Mouse (Mus musculus): ENCODE results near the gene Fhad1. TPM values are rescaled to one million over a fixed set of nuclear protein-coding genes. Genes with fewer than 3 reads are reported as not detected.
"Not testable (repeated sequence)": the region's sequence is repeated elsewhere in the genome, so short reads cannot be mapped to it uniquely, and the experiment has no call there.

Gene Fhad1
- polyA plus RNA-seq, 1 experiment from 2014 or later: 1.2 TPM

GRCm38 (mm10) chr4:142052391-142053132 lies 37.7 kb upstream of the Fhad1 start:
- Histone ChIP-seq H3K4me2 (replicated peaks; ENCODE audit: low read depth) (peak overlapping the region; percentile 32), H3K4me3 (ENCODE audit: low read depth, low read length) (no peak overlapping the region), H3K27ac (ENCODE audit: low read depth, low read length) (peak overlapping the region; percentile 90), H3K9me3 (ENCODE audit: control insufficient read depth) (no peaks in the 10 kb centered on the region), H3K27me3 (replicated peaks; ENCODE audit: control insufficient read depth, insufficient read depth, low read length) (no peaks in the 10 kb centered on the region), H3K36me3 (ENCODE audit: control insufficient read depth, insufficient read depth) (no peaks in the 10 kb centered on the region), H3K9ac (ENCODE audit: low read depth, low read length) (no peak overlapping the region), H3K4me1 (replicated peaks; ENCODE audit: control insufficient read depth, insufficient read depth, low read length) (peaks cover 21% of the 10 kb centered on the region)
- ATAC-seq: peak; percentile 84
- whole genome bisulfite sequencing: 22% methylated on average over 22 of the region's 22 CpGs
- no peak for TF ChIP-seq CTCF (IDR thresholded peaks at IDR 0.05; ENCODE audit: low read depth)

- H3K4me1 ChIP-seq (replicated peaks; ENCODE audit: control insufficient read depth, insufficient read depth, low read length): peaks cover 21% of the 10 kb centered on the region
- not testable (repeated sequence) for H3K4me3 ChIP-seq (ENCODE audit: low read depth, low read length); H3K27me3 ChIP-seq (replicated peaks; ENCODE audit: control insufficient read depth, insufficient read depth, low read length); H3K9me3 ChIP-seq (ENCODE audit: control insufficient read depth); H3K36me3 ChIP-seq (ENCODE audit: control insufficient read depth, insufficient read depth)
- H3K27ac ChIP-seq (ENCODE audit: low read depth, low read length): peak overlapping the region; percentile 90
- 43% methylated on average over 6 of the region's 6 CpGs for WGBS
- 0 out of 2 replicates have a peak overlapping the region, but pooled peaks have one; percentile 18 for H3K9ac ChIP-seq (ENCODE audit: low read depth, low read length)
- ATAC-seq: 0 out of 2 replicates have a peak, but pooled peaks have one; percentile 3
- H3K4me2 ChIP-seq (replicated peaks; ENCODE audit: low read depth): peak overlapping the region; percentile 32
Measured at GRCm38 (mm10) chr4:142051883-142052282, 37.0 kb upstream of the Fhad1 start.

- no peak overlapping the region for H3K4me2 ChIP-seq (replicated peaks; ENCODE audit: low read depth)
- H3K4me3 ChIP-seq (ENCODE audit: low read depth, low read length): no peak overlapping the region
- no peaks in the 10 kb centered on the region for H3K27me3 ChIP-seq (replicated peaks; ENCODE audit: control insufficient read depth, insufficient read depth, low read length)
- H3K9ac ChIP-seq (ENCODE audit: low read depth, low read length): no peak overlapping the region
- no peaks in the 10 kb centered on the region for H3K36me3 ChIP-seq (ENCODE audit: control insufficient read depth, insufficient read depth)
- ATAC-seq: no peak
- H3K27ac ChIP-seq (ENCODE audit: low read depth, low read length): peak overlapping the region; percentile 90; the same call in 1 of the 2 replicates
- TF ChIP-seq CTCF (IDR thresholded peaks at IDR 0.05; ENCODE audit: low read depth): peak; percentile 55
- H3K4me1 ChIP-seq (replicated peaks; ENCODE audit: control insufficient read depth, insufficient read depth, low read length): peaks cover 21% of the 10 kb centered on the region
- H3K9me3 ChIP-seq (ENCODE audit: control insufficient read depth): no peaks in the 10 kb centered on the region
- 92% methylated on average over 5 of the region's 5 CpGs for WGBS
Measured at GRCm38 (mm10) chr4:142049963-142050362, 35.1 kb upstream of the Fhad1 start.

- Histone ChIP-seq H3K4me1 (replicated peaks; ENCODE audit: control insufficient read depth, insufficient read depth, low read length) (peaks cover 23% of the 10 kb centered on the region), H3K27ac (ENCODE audit: low read depth, low read length) (peak overlapping the region; percentile 81), H3K9ac (ENCODE audit: low read depth, low read length) (peak overlapping the region; percentile 53; the same call in 1 of the 2 replicates), H3K4me2 (replicated peaks; ENCODE audit: low read depth) (peak overlapping the region; percentile 58), H3K27me3 (replicated peaks; ENCODE audit: control insufficient read depth, insufficient read depth, low read length) (no peaks in the 10 kb centered on the region), H3K9me3 (ENCODE audit: control insufficient read depth) (no peaks in the 10 kb centered on the region), H3K36me3 (ENCODE audit: control insufficient read depth, insufficient read depth) (no peaks in the 10 kb centered on the region; the same call in 1 of the 2 replicates), H3K4me3 (ENCODE audit: low read depth, low read length) (peak overlapping the region; percentile 40)
- TF ChIP-seq CTCF (IDR thresholded peaks at IDR 0.05; ENCODE audit: low read depth): no peak
- 36% methylated on average over 8 of the region's 8 CpGs for WGBS
- peak; percentile 18 for ATAC-seq
Measured at GRCm38 (mm10) chr4:142048391-142048790, 33.5 kb upstream of the Fhad1 start.

GRCm38 (mm10) chr4:142047005-142047404 lies 32.1 kb upstream of the Fhad1 start:
- no peaks in the 10 kb centered on the region for H3K9me3 ChIP-seq (ENCODE audit: control insufficient read depth)
- H3K4me3 ChIP-seq (ENCODE audit: low read depth, low read length): peak overlapping the region; percentile 40
- 52% methylated on average over 5 of the region's 5 CpGs for WGBS
- peak overlapping the region; percentile 58 for H3K4me2 ChIP-seq (replicated peaks; ENCODE audit: low read depth)
- peak overlapping the region; percentile 81 for H3K27ac ChIP-seq (ENCODE audit: low read depth, low read length)
- ATAC-seq: 0 out of 2 replicates have a peak, but pooled peaks have one; percentile 3
- peak overlapping the region; percentile 53; the same call in 1 of the 2 replicates for H3K9ac ChIP-seq (ENCODE audit: low read depth, low read length)
- peaks cover 22% of the 10 kb centered on the region for H3K4me1 ChIP-seq (replicated peaks; ENCODE audit: control insufficient read depth, insufficient read depth, low read length)
- no peaks in the 10 kb centered on the region; the same call in 1 of the 2 replicates for H3K36me3 ChIP-seq (ENCODE audit: control insufficient read depth, insufficient read depth)
- H3K27me3 ChIP-seq (replicated peaks; ENCODE audit: control insufficient read depth, insufficient read depth, low read length): no peaks in the 10 kb centered on the region
- TF ChIP-seq CTCF (IDR thresholded peaks at IDR 0.05; ENCODE audit: low read depth): no peak

- Histone ChIP-seq H3K4me3 (ENCODE audit: low read depth, low read length) (peak overlapping the region; percentile 40), H3K36me3 (ENCODE audit: control insufficient read depth, insufficient read depth) (peaks cover 2% of the 10 kb centered on the region; the same call in 1 of the 2 replicates), H3K4me2 (replicated peaks; ENCODE audit: low read depth) (peak overlapping the region; percentile 58), H3K27ac (ENCODE audit: low read depth, low read length) (peak overlapping the region; percentile 46; the same call in 1 of the 2 replicates), H3K4me1 (replicated peaks; ENCODE audit: control insufficient read depth, insufficient read depth, low read length) (peaks cover 22% of the 10 kb centered on the region), H3K27me3 (replicated peaks; ENCODE audit: control insufficient read depth, insufficient read depth, low read length) (no peaks in the 10 kb centered on the region), H3K9ac (ENCODE audit: low read depth, low read length) (peak overlapping the region; percentile 17; the same call in 1 of the 2 replicates), H3K9me3 (ENCODE audit: control insufficient read depth) (no peaks in the 10 kb centered on the region)
- no peak for ATAC-seq
- no peak for TF ChIP-seq CTCF (IDR thresholded peaks at IDR 0.05; ENCODE audit: low read depth)
- WGBS: 47% methylated on average over 7 of the region's 7 CpGs
Measured at GRCm38 (mm10) chr4:142046496-142046895, 31.6 kb upstream of the Fhad1 start.

All from intestine, postnatal 0 days (tissue).